Mouse (Mus musculus): ENCODE measurements around the gene Gas7. TPM values are rescaled to one million over a fixed set of nuclear protein-coding genes. Genes with fewer than 3 reads are reported as not detected.

Gene Gas7
- total RNA-seq, 2 experiments from 2014 or later, result 429 to 466 TPM

Other genes starting within 250 kb of the Gas7 start
- gene Myh4, start 217.4 kb upstream of the Gas7 start, total RNA-seq (2021), result under 1 TPM; 0.10 to 0.28 TPM
- gene Myh8, start 178.3 kb upstream of the Gas7 start, total RNA-seq (2021), result 1 to 10 TPM; 1.3 to 1.4 TPM
- gene Myh13, start 133.8 kb upstream of the Gas7 start, total RNA-seq (2021), result under 1 TPM; 0.07 to 0.12 TPM
- gene Rcvrn, start 239.9 kb downstream of the Gas7 start, total RNA-seq (2021), result 1 to 10 TPM in 1 of 2 experiments, under 1 TPM in 1; 0.52 to 2.0 TPM

All from layer of hippocampus, postnatal 25 days (tissue).